Mouse (Mus musculus): Measurements from ENCODE around the gene Serpinb5.
"Not testable (repeated sequence)": the region's sequence is repeated elsewhere in the genome, so short reads cannot be mapped to it uniquely, and the experiment has no call there.

Gene Serpinb5

GRCm38 (mm10) chr1:106860847-106861246 is at the start of gene Serpinb5:
Gene Serpinb5, plus strand, starts transcription at chr1:106861173.
- DNase-seq, result no peak

DNA sequence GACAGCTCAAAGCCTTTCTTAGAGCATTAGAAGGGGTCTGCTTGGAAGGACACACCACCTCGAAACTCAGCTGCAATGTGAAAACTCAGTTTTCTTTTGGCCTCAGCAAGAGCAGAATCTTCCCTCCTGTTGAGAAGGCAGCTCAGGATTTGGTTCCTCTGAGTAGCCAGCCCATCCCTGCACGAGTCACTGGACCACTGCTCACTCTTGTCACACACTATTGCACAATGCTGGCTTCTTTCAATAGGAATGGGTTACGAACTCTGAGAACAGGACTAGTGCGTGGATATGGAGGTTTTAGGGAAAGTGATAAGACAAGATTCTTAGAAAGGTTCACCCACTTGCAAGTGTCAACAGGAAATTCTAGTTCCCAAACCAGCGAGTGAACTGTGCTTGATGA is 46.1 kb upstream of the Serpinb5 start:
- DNase-seq, result no peak

- DNase-seq, result no peak
Measured at GRCm38 (mm10) chr1:106815265-106815664, 45.7 kb upstream of the Serpinb5 start.

DNA sequence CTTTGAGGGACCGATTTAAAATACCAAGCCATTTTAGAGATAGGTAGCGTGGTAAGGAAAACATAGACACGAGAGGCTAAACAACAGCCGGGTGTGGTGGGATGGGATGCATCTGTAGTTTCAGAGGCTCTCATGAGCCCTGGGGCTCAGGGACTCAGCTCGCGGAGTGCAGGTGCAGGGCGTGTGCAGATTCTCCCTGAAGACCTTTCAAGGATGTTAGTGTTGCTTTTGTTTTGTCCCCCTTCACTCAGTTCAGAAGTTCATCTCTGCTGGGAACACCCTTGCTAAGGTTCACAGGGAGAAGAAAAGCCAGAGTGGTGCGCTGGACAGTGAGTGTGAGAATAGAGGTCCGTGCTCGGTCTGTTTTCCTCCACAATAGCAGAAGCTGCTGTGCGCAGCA is 44.2 kb upstream of the Serpinb5 start:
- DNase-seq, result no peak

DNA sequence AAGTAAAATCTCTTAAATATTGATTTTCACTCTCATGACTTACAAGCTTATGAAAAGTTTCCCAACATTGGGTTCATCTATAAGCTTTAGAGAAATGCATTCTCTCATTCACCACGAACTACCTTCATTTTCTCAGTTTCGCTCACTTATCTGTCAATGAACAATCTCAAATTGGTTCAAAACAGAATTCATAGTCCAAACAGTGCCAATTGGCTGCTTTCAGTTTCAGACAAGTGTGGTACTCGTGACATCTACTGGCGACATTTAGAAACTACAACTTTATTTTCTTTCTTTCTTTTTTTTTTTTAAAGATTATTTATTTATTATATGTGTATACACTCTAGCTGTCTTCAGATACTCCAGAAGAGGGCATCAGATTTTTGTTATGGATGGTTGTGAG is 42.6 kb upstream of the Serpinb5 start:
- no peak for DNase-seq

GRCm38 (mm10) chr1:106822297-106822696 is 38.7 kb upstream of the Serpinb5 start:
- no peak for DNase-seq

GRCm38 (mm10) chr1:106828784-106829183 is 32.2 kb upstream of the Serpinb5 start:
- no peak for DNase-seq

DNA sequence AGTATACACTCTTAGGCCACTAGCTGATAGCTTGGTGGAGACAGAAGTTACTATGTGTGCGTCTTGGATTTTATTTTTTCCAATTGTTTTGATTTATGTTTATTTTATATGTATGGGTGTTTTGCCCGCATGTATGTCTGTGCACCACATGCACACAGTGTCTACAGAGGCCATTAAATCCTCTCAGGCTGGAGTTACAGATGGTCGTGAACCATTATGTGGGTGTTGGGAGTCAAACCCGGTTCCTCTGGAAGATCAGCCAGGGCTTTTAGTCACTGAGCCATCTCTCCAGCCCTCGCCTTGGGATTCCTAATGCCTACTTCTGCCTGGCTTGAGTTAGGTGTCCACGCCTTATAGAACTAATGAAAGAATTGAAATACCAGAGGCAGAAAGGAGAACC is 4.6 kb downstream of the Serpinb5 start:
- no peak for DNase-seq

GRCm38 (mm10) chr1:106866029-106866428 is 5.1 kb downstream of the Serpinb5 start:
- DNase-seq, result peak in 1 of 2 experiments; percentile 3

DNA sequence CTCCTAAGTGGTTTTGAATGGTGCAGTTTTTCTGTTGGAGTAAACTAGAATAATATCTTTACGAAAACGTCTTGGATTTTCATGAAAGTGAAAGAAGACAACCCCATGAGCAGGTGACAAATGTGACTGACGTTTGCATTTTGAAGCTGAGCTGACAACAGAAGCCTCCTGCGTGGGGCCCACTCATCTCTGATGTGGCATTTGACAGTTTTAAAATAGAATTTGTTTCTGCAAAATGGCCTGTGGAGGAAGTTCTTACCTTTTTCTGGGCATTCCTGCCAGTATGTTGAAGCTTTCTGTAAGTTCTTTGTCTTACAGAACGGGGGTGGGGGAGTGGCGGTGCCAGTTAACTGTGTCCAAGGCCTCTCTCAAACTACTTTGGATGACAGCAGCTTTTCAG is 5.8 kb downstream of the Serpinb5 start:
- DNase-seq, result no peak

GRCm38 (mm10) chr1:106869986-106870385 is 9.0 kb downstream of the Serpinb5 start:
- no peak for DNase-seq

DNA sequence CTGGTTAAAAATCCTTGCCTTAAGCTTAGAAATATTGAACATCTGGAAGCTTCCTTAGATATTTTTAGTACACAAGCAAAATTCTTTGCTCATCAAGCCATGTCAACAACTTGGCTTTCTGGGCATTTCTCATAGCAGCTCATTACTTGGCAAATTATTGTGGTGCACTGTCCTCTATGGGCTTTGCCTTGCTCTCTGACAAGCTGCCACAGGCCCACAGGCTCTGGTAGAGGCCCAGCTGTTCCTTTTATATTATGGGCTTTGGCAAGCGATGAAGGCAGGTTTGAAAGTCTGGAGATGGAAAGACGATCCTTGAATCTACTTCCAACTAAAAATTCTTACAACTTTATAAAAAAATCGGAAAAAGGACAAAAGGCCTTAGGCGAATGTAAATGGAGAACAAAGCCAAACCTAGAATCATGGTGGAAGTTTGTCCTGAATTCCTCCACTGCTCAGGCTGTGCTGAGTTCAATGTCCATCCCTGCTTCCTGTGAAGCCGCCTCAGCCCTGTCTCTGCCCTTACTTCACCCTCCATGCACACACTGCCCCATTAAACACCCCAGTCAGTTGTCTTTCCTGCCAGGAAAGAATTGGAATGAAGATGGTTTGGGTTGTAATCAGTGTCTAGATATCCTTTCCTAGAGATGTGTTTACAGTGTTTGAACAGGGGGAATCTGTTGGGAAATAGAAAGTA is 14.4 kb downstream of the Serpinb5 start:
- no peak for DNase-seq

GRCm38 (mm10) chr1:106876147-106876546 is 15.2 kb downstream of the Serpinb5 start:
- no peak for DNase-seq

GRCm38 (mm10) chr1:106882723-106883122 is 21.8 kb downstream of the Serpinb5 start:
- no peak for DNase-seq

DNA sequence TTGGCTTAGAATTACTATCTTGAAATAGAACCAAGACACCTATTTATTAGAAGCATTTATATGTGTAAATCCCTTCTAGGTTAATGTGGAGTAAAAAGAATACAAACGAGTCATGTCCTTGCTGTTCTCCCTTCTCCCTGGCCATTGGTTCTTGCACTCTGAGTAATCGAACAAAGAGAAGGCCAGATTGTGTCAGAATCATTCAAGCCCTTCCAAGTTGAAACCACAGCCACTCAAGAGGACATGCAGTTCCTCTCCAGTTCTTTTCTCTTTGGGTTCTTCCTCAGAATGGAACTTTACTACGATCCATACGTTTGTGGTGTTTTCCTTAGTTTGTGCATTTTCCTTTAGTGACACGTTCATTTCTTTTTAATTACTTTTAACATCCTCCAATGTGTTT is 22.4 kb downstream of the Serpinb5 start:
- DNase-seq, result no peak

- DNase-seq, result no peak
Measured at GRCm38 (mm10) chr1:106883812-106884211, 22.8 kb downstream of the Serpinb5 start.

- not testable (repeated sequence) for DNase-seq
Measured at GRCm38 (mm10) chr1:106895142-106895541, 34.2 kb downstream of the Serpinb5 start.

GRCm38 (mm10) chr1:106901406-106901805 is 40.4 kb downstream of the Serpinb5 start:
- no peak for DNase-seq

- no peak for DNase-seq
Measured at GRCm38 (mm10) chr1:106931954-106932353, 71.0 kb downstream of the Serpinb5 start.
